Mouse (Mus musculus) retina, postnatal 1 day (tissue): Measurements from ENCODE around the gene Arsj.
A peak's percentile ranks its signal among the peaks of the same experiment; 100 is the strongest.

Source experiments
- DNase-seq: peaks from one replicate; pipeline ENCODE4 v3.0.0-alpha.2; 2012

Arsj gene

DNA sequence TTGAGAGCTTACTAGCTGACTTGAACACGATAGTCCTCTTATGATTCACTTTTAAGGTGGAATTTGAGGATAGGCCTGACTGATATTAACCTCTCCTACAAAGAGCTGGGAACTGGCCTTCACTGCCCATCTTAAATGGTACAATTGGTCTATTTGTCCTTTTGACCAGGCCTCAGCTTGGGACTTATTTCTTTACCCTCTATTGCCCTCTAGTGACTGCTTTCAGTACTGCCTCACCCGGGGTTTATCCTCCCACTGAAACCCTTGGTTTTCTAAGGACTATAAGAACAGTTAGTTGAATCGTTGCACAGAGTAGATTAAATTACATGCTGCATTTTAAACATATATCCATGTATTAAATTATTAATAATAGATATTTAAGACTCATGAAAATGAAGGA lies 39.4 kb downstream of the Arsj start:
- peak; percentile 81 for DNase-seq

DNA sequence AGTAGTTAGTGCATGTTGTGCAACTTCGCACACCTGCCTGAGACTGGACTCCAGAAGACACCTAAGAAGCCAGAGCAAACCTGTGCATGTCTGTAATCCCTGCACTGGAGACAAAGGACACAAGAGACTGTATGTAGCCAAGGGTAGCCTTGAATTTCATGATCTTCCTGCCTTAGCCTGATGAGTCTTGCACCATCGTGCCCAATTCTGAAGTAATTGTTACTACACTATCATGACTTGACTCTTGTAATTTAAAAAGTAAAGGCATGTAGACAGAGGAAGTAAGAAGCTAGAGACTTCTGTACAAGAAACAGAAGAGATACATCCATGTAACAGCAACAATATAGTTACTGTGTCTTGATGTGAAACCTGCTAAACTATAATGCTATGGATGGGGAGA lies 40.7 kb downstream of the Arsj start:
- no peak for DNase-seq

DNA sequence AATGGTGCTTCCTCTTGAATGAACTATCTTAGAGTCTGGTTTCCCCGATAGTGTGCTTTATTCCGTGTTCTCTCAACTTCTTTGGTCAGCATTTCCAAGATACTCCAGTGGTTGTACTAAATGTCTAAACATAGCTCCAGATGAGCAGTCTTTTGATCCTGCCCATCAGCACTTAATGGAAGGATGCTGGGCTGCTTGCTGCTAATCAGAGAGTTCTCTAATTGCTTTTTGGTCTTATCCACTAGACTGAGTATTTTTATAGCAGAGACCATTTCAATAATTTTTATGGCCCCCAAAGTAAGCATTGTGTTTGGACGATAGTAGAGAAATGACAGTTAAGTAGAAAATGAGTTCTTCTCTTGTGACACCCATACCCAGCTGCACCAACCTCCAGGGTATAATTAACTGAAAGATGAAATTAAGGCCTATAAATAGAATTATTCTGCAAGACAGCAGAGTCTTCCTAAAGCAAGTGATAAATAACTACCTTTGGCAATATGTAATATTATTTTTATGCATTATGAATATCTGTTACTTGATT lies 67.1 kb downstream of the Arsj start:
- DNase-seq, result no peak

DNA sequence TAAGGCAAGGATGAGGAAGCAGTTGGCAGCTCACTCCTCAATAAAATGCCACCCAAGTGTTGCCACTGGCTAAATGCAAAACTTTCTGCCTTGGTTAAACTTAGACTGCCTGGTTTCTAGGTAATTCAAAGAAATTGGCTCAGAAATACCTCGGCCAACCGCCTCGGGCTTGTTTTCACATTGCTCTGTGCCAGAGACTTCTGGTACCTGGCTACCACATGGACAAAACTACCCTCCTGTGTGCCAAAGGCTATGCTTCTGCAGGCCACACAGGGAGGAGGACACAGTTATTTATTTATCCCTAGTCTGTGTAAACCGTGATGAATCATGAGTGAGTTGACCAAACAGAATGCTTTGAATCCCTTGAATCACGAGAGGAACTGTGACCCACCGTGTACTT lies 75.8 kb downstream of the Arsj start:
- DNase-seq, result no peak

DNA sequence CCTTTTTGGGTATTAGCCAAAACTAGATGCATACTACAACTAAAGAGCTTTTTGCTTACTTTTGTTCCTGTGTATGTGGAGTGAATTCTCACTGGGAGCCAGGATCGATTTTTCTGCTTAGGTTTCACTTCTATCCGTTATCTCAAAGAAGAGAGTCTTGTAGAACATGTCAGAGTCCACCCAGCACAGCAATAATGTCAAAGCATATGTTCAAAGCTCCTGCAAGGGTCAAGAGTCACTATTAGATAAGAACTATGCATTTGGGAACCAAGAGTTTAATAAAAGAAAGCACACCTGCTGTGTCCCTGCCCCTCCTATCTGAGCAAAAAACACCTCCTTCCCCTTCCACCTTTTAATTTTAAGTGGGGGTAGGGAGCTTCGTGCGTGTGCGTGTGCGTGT lies 85.6 kb downstream of the Arsj start:
- DNase-seq, result no peak

DNA sequence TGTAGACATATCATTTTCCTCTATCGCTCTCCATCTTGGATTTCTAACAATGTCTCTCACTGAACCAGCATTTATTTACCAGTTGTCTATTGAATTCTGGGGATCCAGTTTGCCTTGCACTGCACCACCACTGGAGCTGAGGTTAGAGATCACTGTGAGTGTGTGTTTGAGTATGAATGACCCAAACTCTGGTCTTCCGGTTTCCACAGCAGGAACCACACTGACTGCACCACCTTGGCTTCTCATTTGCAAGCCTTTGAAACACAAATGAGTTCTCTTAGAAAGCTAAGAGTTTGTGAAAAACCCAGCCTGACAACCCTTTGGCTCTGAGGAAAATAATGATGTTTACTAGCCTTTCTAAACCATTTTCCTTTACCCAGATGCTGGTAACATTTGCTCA lies 86.0 kb downstream of the Arsj start:
- no peak for DNase-seq

DNA sequence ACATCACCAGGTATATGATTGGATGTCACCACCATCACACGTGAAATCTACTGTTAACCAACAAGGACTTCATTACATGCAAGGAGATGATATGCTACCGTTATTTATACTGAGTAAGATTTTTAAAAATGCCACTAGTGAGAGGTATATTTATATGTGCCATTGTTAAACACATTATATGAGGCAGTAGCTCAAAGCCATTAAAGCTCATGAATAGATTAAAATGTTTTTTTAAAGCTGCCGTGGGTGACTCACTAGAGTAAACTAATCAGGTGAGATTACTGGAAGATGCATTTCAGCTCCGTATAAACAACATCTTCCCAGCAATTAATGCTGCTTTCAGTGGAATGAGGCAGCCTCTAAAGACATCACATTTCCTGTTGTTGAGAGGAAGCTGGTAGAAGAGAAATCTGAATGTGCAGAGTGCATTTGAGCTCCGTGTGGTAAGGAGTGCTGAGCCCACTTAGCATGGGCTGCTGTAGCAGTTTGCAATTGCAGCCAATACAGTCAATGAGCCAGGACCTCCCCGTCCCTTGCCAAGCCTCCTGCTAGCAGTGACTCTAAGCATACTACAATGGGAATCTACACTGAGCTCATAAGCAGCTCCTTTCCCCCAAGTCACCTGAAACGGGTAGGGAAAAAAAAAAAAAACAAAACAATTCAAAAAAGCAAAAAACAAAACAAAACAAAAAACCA lies 92.5 kb downstream of the Arsj start:
- DNase-seq, result no peak

DNA sequence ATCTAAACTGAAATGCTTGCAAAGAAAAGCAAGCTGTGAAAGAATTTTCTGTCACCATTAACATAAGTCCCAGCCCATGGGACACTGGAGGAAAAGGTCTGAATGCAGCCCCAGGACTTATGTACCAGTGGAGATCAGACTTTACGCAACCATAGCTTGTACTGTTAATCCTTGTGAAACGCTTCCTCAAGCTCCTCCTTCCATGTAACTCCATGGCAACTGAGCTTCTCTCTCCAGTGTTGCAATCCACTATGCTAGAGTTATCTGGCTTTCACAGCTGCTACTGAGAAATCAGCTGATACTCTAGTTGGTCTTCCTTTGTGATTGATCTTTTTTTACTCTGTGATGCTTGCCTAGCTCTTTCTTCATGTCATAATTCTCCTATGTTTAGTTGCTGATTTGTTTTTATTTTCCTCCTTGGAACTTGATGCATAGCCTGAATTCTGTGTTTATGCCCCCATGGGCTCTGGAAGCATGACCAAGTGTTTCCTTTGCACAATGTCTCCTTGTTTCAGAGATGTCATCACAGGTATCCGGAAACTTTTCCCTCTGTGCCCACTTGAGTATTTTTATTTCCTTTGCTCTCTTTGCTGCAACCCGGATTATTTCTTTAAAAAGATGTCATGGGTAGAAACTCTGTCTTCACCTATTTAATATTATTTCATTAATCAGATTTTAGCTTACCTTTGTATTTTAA lies 99.8 kb downstream of the Arsj start:
- DNase-seq, result no peak

DNA sequence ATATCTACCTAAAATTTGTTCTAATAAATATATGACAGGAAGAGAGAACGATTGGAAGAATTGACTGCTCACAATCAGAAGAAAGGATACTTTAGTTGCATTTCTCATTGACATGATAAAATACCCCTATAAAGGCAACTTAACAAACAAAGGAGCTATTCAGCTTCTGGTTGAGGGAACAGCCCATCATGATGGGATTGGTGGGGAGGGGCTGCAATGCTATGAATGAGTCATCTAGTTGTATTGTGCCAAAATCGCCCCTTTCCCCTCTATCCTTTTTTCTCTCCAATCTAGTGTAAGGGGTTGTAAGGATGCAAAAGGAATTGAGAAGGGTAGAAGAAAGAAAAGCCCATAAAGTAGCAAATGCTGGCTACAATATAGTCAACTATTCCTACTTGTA lies 100.8 kb downstream of the Arsj start:
- DNase-seq, result no peak
